Mouse (Mus musculus): ENCODE results near the gene Bri3. TPM values are rescaled to one million over a fixed set of nuclear protein-coding genes. Genes with fewer than 3 reads are reported as not detected.

The Bri3 gene
- polyA plus RNA-seq, 2 experiments: 90.6 to 119 TPM

GRCm38 (mm10) chr5:144288391-144288790 is 44.2 kb downstream of the Bri3 start:
- DNase-seq (ENCODE audit: low spot score): no peak

GRCm38 (mm10) chr5:144289769-144290440 is 45.7 kb downstream of the Bri3 start:
- H3K9ac ChIP-seq (ENCODE audit: low read depth, low read length, severe bottlenecking): no peak overlapping the region
- WGBS: 84% methylated on average over 4 of the region's 4 CpGs
- no peaks in the 10 kb centered on the region for H3K36me3 ChIP-seq (ENCODE audit: control insufficient read depth, insufficient read depth, low read length)
- H3K9me3 ChIP-seq (ENCODE audit: control insufficient read depth, low read length): no peaks in the 10 kb centered on the region
- H3K27ac ChIP-seq (replicated peaks; ENCODE audit: low read depth, low read length): no peak overlapping the region
- no peak for TF ChIP-seq POLR2A (IDR thresholded peaks at IDR 0.05; ENCODE audit: borderline replicate concordance, extremely low read depth, insufficient read depth, insufficient read length)
- no peaks in the 10 kb centered on the region for H3K27me3 ChIP-seq (ENCODE audit: control insufficient read depth, insufficient read depth, low read length)
- ATAC-seq (ENCODE audit: low FRiP score, low read depth): no peak
- DNase-seq (ENCODE audit: low spot score): no peak
- H3K4me3 ChIP-seq (replicated peaks; ENCODE audit: low read length): no peak overlapping the region
- H3K4me2 ChIP-seq (replicated peaks; ENCODE audit: low read depth, low read length, severe bottlenecking): no peak overlapping the region
- H3K4me1 ChIP-seq (ENCODE audit: control insufficient read depth, insufficient read depth, low read length): no peaks in the 10 kb centered on the region

More at GRCm38 (mm10) chr5:144288391-144288790, 44.2 kb downstream of the Bri3 start:
- Histone ChIP-seq H3K27me3 (ENCODE audit: control insufficient read depth, insufficient read depth, low read length) (no peaks in the 10 kb centered on the region), H3K4me1 (ENCODE audit: control insufficient read depth, insufficient read depth, low read length) (no peaks in the 10 kb centered on the region), H3K36me3 (ENCODE audit: control insufficient read depth, insufficient read depth, low read length) (no peaks in the 10 kb centered on the region), H3K4me3 (replicated peaks; ENCODE audit: low read length) (no peak overlapping the region), H3K9me3 (ENCODE audit: control insufficient read depth, low read length) (no peaks in the 10 kb centered on the region), H3K9ac (ENCODE audit: low read depth, low read length, severe bottlenecking) (no peak overlapping the region), H3K4me2 (replicated peaks; ENCODE audit: low read depth, low read length, severe bottlenecking) (no peak overlapping the region), H3K27ac (replicated peaks; ENCODE audit: low read depth, low read length) (no peak overlapping the region)
- no peak for TF ChIP-seq POLR2A (IDR thresholded peaks at IDR 0.05; ENCODE audit: borderline replicate concordance, extremely low read depth, insufficient read depth, insufficient read length)
- ATAC-seq (ENCODE audit: low FRiP score, low read depth): no peak
- 89% methylated on average over 9 of the region's 9 CpGs for WGBS

- no peaks in the 10 kb centered on the region for H3K36me3 ChIP-seq (ENCODE audit: control insufficient read depth, insufficient read depth, low read length)
- H3K4me3 ChIP-seq (replicated peaks; ENCODE audit: low read length): no peak overlapping the region
- 0 out of 2 replicates have a peak, but pooled peaks have one; percentile 30 for ATAC-seq (ENCODE audit: low FRiP score, low read depth)
- H3K4me2 ChIP-seq (replicated peaks; ENCODE audit: low read depth, low read length, severe bottlenecking): no peak overlapping the region
- no peak overlapping the region for H3K9ac ChIP-seq (ENCODE audit: low read depth, low read length, severe bottlenecking)
- H3K9me3 ChIP-seq (ENCODE audit: control insufficient read depth, low read length): no peaks in the 10 kb centered on the region
- no peak for DNase-seq (ENCODE audit: low spot score)
- H3K4me1 ChIP-seq (ENCODE audit: control insufficient read depth, insufficient read depth, low read length): no peaks in the 10 kb centered on the region
- no peak overlapping the region for H3K27ac ChIP-seq (replicated peaks; ENCODE audit: low read depth, low read length)
- WGBS: 65% methylated on average over 7 of the region's 7 CpGs
- no peaks in the 10 kb centered on the region for H3K27me3 ChIP-seq (ENCODE audit: control insufficient read depth, insufficient read depth, low read length)
- no peak for TF ChIP-seq POLR2A (IDR thresholded peaks at IDR 0.05; ENCODE audit: borderline replicate concordance, extremely low read depth, insufficient read depth, insufficient read length)
These were observed 50.7 kb downstream of the Bri3 start for GRCm38 (mm10) chr5:144294908-144295307.

- Histone ChIP-seq H3K4me2 (replicated peaks; ENCODE audit: low read depth, low read length, severe bottlenecking) (no peak overlapping the region), H3K27me3 (ENCODE audit: control insufficient read depth, insufficient read depth, low read length) (no peaks in the 10 kb centered on the region), H3K9me3 (ENCODE audit: control insufficient read depth, low read length) (no peaks in the 10 kb centered on the region), H3K36me3 (ENCODE audit: control insufficient read depth, insufficient read depth, low read length) (no peaks in the 10 kb centered on the region), H3K4me3 (replicated peaks; ENCODE audit: low read length) (no peak overlapping the region), H3K9ac (ENCODE audit: low read depth, low read length, severe bottlenecking) (no peak overlapping the region), H3K4me1 (ENCODE audit: control insufficient read depth, insufficient read depth, low read length) (no peaks in the 10 kb centered on the region), H3K27ac (replicated peaks; ENCODE audit: low read depth, low read length) (no peak overlapping the region)
- ATAC-seq (ENCODE audit: low FRiP score, low read depth) (no peak), DNase-seq (ENCODE audit: low spot score) (no peak)
- TF ChIP-seq POLR2A (IDR thresholded peaks at IDR 0.05; ENCODE audit: borderline replicate concordance, extremely low read depth, insufficient read depth, insufficient read length): no peak
- WGBS: 79% methylated on average over 1 of the region's 1 CpGs
These were observed 51.1 kb downstream of the Bri3 start for GRCm38 (mm10) chr5:144295357-144295756.

- no peaks in the 10 kb centered on the region for H3K36me3 ChIP-seq (ENCODE audit: control insufficient read depth, insufficient read depth, low read length)
- H3K4me2 ChIP-seq (replicated peaks; ENCODE audit: low read depth, low read length, severe bottlenecking): no peak overlapping the region
- no peaks in the 10 kb centered on the region for H3K27me3 ChIP-seq (ENCODE audit: control insufficient read depth, insufficient read depth, low read length)
- ATAC-seq (ENCODE audit: low FRiP score, low read depth): no peak
- H3K9ac ChIP-seq (ENCODE audit: low read depth, low read length, severe bottlenecking): no peak overlapping the region
- H3K9me3 ChIP-seq (ENCODE audit: control insufficient read depth, low read length): no peaks in the 10 kb centered on the region
- no peak for DNase-seq (ENCODE audit: low spot score)
- H3K4me3 ChIP-seq (replicated peaks; ENCODE audit: low read length): no peak overlapping the region
- TF ChIP-seq POLR2A (IDR thresholded peaks at IDR 0.05; ENCODE audit: borderline replicate concordance, extremely low read depth, insufficient read depth, insufficient read length): no peak
- WGBS: 86% methylated on average over 7 of the region's 7 CpGs
- H3K4me1 ChIP-seq (ENCODE audit: control insufficient read depth, insufficient read depth, low read length): no peaks in the 10 kb centered on the region
- no peak overlapping the region for H3K27ac ChIP-seq (replicated peaks; ENCODE audit: low read depth, low read length)
These were observed 51.9 kb downstream of the Bri3 start for GRCm38 (mm10) chr5:144296090-144296604.
